Mouse (Mus musculus) small intestine, adult 10 weeks (tissue): ENCODE measurements around the gene Ankrd13a. TPM values are rescaled to one million over a fixed set of nuclear protein-coding genes. Genes with fewer than 3 reads are reported as not detected.

Experiments used
- polyA plus RNA-seq: library from polyadenylated mRNA; stranded (reverse); fragments of 350-450 nt; fragmentation: Illumina TruSeq; extraction: RNeasy Lipid Tissue Mini Kit (QIAGEN cat#74804); gene quantifications from one replicate; pipeline ENCODE4 v1.2.3, GENCODE M21; 2014; ENCODE audit warnings: low replicate concordance

Ankrd13a gene
- 87.8 TPM for polyA plus RNA-seq

DNA sequence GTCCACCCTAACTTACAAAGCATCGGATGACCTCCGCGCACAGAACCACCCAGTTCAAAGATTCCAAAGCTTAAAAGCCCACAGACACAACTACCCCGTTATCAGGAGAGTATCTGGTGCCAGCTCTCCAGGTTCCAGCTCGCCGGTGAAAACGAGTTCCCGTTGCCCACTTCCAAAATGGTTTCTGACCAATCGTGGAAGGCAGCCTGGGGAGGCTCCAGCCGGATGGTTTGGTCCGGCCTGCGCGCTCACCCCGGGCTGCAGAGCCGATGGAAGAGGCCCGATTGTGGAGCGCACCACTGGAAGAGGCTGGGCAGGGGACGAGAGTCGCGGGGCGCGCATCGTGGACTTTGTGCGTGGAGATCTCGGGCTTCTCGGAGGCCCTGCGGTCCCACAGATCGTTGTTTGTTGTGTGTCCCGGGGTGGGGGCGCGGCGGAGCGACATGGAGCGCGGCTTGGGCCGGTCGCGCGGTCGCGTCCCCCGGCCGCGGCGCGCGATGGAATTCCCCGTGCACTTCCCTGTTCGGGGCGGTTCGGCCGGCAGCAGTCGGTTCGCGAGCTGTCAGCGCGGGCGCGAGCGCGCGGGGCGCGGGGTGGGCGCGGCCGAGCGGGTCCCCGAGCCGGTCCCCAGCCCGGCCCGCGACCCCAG, at the start of gene Ankrd13a:
Ankrd13a (plus strand) TSS at position 275 of the 649 bp plus-strand sequence.

DNA sequence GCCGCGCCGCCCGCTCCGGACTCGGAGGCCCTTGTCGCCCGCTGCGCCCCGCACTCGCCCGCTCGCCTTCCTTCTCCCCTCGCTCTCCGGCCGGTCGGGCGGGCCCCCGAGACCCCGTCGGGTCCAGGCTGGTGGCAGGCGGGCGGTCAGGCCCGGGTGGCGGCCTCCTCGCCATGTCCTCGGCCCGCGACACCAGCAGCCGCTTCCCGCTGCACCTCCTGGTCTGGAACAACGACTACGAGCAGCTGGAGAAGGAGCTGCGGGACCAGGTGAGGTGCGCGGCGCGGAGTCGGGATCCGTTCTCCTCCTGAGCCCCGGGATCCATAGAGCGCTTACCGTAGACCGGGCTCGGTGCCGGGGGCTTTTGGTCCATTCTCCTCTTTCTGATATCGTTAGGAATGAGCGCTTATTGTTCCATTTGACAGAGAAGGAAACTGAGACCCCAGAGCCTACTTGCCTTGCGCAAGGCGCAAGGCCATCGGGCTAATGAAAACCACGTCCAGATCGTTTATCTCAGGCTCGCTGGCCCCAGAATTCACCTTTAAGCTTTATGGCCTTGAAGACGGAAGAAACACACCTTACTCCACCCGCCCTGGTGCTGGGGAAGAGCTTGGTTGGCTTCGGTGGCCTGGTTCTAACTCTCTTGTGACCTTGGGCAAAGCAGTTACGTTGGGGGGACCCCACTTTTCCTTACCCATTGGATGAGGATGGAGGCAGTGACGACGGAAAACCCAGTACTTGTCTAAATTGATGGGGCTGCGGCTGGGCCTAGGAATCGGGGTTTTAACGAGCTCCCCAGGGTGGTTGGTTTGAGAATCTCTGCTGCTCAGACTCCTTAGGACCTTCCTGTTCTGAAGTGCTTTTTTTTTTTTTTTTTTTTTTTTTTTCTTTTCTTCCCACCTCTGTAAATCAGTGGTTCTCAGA, 841 bp downstream of the Ankrd13a start, which contains the start of gene Git2:
Git2 (minus strand) TSS at position 462 of the 924 bp plus-strand sequence.

DNA sequence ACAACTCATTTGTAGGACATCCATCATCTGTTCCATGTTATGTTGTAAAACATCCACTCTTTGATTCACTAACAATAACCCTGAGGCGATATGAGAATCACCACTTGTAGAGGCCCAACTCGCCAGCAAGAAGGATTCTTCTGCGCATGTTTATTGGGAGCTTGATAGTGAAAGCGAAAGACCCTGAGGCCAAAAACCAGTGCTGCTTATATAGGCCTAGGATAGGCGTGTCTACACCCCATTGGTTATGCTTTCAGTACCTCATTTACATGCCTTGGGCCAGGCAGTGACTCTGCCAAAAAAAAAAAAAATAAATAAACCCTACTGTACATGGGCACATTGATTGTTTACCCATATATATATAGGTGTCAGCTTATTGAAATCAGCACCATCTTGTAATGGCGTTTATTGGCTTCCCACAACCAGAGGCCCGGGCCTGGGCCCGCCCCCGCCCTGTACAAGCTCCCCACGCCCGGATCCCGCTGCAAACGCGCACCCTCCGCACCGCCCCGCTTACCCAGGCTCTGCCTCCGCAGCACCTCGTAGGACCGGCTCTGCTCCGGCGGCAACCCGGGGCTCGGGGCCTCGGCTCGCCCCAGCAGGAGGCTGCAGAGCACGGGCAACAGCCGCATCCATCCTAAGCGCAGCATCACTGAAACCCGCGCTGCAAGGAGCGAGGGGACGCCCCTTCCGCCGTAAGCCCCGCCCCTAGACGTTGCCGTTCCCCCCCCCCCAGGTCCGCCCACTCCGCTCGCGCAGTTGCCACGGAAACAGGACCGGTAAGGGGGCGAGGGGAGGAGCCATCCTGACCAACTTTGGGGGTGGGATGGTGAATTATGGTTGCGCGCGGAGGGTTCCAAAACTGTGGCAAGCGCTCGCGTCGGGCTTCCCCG, 48.6 kb downstream of the Ankrd13a start, which contains the start of gene 1500011B03Rik:
1500011B03Rik (minus strand) TSS at position 673 of the 893 bp plus-strand sequence.

DNA sequence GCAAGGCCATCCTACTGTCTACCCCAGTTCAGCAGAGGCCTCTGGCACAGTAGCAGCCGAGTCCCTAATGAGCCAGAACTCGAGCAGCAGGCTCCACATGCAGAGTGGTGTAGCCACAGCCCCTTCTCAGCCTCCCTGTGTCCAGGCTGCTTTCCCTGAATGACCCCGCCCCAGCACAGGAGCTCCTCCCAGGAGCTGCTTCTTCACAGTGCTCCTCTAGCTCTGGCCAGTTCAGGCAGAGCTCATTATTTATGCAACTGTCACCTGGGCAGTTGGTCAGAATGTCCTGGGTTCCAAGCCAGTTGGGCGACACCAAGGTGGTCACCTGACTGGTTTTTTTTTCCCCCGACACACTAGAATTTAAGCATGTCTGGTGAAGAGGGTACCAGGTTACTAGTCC, 78.9 kb downstream of the Ankrd13a start, which contains the start of gene 4930519G04Rik:
4930519G04Rik (plus strand) TSS at position 301 of the 400 bp plus-strand sequence.

Other genes starting within 250 kb of the Ankrd13a start
- 0.37 TPM for gene Fam222a, start 206.7 kb upstream of the Ankrd13a start, polyA plus RNA-seq
- not detected for gene Trpv4, start 116.3 kb upstream of the Ankrd13a start, polyA plus RNA-seq
- 36.0 TPM for gene Gltp, start 83.7 kb upstream of the Ankrd13a start, polyA plus RNA-seq
- gene Tchp, start 66.9 kb upstream of the Ankrd13a start, polyA plus RNA-seq = 0.82 TPM
- gene Git2, start 840 bp downstream of the Ankrd13a start, polyA plus RNA-seq = 9.3 TPM
- gene 1500011B03Rik, start 48.8 kb downstream of the Ankrd13a start, polyA plus RNA-seq = 14.9 TPM
- gene 4930519G04Rik, start 79.0 kb downstream of the Ankrd13a start, polyA plus RNA-seq = not detected
- gene Gm9936, start 84.0 kb downstream of the Ankrd13a start, polyA plus RNA-seq = not detected
- 113 TPM for gene Oasl2, start 122.3 kb downstream of the Ankrd13a start, polyA plus RNA-seq
- 8.4 TPM for gene Oasl1, start 148.6 kb downstream of the Ankrd13a start, polyA plus RNA-seq
- gene 2210016L21Rik, start 167.5 kb downstream of the Ankrd13a start, polyA plus RNA-seq = 0.41 TPM
- not detected for gene Hnf1a, start 196.4 kb downstream of the Ankrd13a start, polyA plus RNA-seq
- 60.7 TPM for gene Sppl3, start 236.5 kb downstream of the Ankrd13a start, polyA plus RNA-seq